Mouse (Mus musculus) stomach, postnatal 0 days (tissue): ENCODE measurements around the gene Twist2.

ENCODE experiments used
- CTCF ChIP-seq: IDR thresholded peaks from 2 replicates; pipeline ENCODE4 v1.5.1; 2016; ENCODE audit warnings: antibody characterized with exemption, low read depth, mild to moderate bottlenecking, moderate library complexity
- EP300 ChIP-seq: optimal IDR thresholded peaks from 2 replicates; pipeline ENCODE3; 2016; ENCODE audit warnings: antibody characterized with exemption

DNA sequence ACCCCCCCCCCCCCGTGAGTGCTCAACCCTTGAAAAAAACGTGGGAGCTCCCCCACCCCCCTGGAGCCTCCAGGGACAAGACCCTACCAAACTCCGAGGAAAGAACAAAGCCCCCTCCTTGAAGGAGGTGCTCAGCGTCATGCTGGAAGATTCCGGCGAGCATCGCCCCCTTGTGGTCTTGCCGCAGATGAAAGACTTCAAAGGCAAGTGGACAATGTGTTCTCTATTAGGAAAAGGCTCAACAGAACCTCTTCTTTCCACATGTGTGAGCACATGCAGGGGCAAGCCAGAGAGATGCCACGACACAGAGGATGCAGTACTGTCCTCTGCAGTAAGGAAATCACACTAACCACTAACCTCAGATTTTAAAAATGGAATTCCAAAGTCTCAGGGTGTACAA, 46.2 kb upstream of the Twist2 start:
- peak; percentile 87 for TF ChIP-seq CTCF
- no peak for TF ChIP-seq EP300
